Mouse (Mus musculus) lung, postnatal 25 days (tissue): ENCODE data around the gene Slc25a42.

Experiments used
- DNase-seq: peaks from one replicate; pipeline ENCODE4 v3.0.0; 2022; ENCODE audit warnings: low spot score

Slc25a42 gene

GRCm38 (mm10) chr8:70171240-70171639 lies 40.9 kb downstream of the Slc25a42 start:
- DNase-seq: no peak

GRCm38 (mm10) chr8:70170748-70171147 lies 41.4 kb downstream of the Slc25a42 start:
- DNase-seq: no peak

- DNase-seq: no peak
These were observed 42.0 kb downstream of the Slc25a42 start for GRCm38 (mm10) chr8:70170116-70170515.

- DNase-seq: peak; percentile 56
These were observed 45.5 kb downstream of the Slc25a42 start for GRCm38 (mm10) chr8:70166504-70167110.

DNA sequence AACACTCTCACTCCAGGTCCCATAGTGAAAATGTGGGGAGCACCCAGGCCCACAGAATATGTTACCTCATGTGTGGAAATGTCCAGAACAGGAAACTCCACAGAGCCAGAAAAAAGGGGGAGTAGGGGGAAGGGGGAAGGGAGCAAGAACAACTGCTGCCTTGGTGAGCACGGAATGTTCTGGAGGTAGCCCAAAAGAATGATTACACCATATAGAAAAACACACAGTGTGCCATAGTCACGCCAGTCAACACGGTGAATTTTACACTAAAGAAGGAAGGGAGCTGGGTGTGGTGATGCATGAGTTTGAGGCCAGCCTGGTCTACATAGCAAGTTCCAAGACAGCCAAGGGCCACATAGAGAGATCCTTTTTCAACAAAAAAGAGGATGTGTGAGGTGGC lies 48.8 kb downstream of the Slc25a42 start:
- no peak for DNase-seq

DNA sequence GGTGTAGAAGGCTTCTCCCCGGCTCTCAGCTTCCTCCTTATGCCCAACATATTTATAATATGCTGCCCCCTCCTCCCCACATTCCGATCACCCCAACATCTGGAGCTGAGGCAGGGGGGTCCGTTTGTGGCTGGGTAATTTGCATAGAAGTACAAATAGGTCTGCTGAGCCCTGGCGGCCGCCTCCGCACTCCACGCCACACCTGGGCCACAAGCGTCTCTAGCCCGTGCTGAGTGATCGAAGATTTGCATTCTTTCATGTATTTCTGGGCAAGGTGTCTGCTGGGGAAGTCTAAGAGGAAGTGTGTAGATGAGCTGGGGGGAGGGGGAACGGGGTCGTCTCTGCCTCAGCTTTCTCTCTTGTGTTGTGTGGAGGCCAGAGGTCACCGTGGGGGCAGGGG lies 52.1 kb downstream of the Slc25a42 start:
- DNase-seq: peak; percentile 23

DNA sequence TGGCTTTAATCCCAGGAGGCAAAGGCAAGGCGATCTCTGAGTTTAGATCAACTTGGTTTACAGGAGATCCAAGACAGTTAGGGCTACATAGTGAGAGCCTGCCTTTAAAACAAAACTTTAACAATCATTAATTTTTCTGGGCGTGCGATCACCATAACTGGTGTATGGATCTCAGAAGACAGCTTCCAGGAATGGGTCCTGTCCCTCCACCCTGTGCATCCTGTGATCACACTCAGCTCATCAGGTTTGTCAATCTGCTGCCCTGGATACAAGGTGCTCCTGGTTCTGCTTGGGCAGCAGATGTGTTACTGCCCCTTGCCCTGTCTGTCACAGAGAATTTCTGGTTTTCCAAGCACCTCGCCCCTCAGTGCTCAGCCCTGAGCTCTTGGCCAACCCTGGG lies 52.9 kb downstream of the Slc25a42 start:
- DNase-seq: no peak

DNA sequence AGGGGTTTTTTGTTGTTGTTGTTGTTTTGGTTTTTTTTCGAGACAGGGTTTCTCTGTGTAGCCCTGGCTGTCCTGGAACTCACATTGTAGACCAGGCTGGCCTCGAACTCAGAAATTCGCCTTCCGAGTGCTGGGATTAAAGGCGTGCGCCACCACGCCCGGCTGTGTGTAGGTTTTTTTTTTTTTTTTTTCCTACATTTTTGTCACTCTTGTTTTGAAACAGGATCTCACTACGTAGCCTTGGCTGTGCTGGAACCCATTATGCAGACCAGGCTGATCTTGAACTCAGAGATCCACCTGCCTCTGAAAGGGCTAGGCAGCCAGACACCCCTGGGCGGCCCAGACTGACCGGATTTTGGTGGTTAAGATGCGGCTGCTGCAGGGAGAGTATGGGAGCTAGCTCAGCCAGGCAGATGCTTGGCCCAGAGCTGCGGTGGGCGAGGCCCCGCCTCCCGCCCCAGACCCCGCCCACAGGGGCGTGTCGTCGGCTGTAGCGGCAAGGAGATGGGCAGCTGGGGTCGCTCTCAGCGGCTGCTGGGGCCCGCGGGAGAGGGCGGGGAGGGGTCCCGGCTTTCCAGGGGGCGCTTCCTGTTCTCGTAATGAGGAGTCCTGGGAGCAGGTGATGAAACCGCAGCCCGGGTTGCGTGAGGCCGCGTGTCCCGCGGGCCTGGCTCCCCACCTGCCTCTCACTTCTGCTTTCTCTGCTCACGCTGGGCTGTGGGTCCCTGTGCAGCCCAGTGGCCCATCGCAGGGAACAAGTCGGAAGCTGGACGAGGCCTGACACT lies 53.8 kb downstream of the Slc25a42 start:
- peak; percentile 44 for DNase-seq

DNA sequence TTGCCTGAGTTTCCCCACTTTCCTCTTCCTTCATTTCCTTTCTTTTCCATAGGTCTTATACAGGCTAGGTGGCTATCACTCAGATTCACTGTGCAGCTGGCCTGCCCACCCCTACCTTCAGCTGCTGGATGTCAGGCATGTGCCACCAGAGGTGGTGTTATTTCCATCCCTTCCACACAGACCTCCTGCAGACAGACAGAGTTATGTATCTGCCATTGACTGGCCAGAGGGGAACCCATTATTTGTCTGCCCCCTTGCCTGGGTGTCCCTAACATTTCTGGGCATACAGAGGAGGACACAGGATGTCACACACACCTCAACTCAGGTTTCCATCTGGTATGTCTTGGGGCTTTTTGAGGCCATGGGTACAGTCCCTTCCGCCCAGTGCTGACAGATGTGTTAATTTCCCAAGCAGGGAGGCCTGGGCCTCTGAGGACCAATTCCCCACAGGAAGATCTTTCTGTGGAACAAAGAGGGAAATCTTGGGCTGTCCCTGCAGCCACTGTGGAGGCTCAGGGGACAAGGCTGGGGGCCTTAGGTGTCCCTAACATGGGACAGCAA lies 54.8 kb downstream of the Slc25a42 start:
- DNase-seq: no peak

- DNase-seq: peak; percentile 73
These were observed 59.4 kb downstream of the Slc25a42 start for GRCm38 (mm10) chr8:70152537-70153257.

DNA sequence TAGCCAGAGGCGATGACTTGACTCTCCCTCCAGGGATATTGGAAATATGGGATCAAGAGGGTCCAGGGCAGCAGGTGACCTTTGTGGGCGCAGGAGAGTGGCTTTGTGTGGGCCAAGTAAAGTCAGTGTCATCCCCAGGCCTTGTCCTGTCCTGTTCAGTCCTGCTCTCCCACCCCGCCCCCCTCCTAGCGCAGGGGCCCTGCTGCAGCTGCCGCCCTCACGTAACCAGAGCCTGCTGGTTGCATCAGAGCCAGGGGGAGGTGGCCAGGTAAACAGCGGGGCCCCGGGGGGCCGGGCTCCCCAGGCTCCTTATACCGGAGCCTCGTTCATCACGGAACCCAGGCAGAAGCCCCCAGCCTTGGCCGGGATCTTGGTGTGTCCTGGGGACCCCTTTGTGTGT lies 61.9 kb downstream of the Slc25a42 start:
- no peak for DNase-seq

- no peak for DNase-seq
These were observed 64.2 kb downstream of the Slc25a42 start for GRCm38 (mm10) chr8:70147678-70148607.

GRCm38 (mm10) chr8:70139981-70140380 lies 72.1 kb downstream of the Slc25a42 start:
- no peak for DNase-seq

GRCm38 (mm10) chr8:70139026-70139857 lies 72.9 kb downstream of the Slc25a42 start, which contains the start of the genes Rfxank, Borcs8 and Mef2b:
Gene Rfxank, minus strand, starts transcription at chr8:70139154.
Gene Borcs8, plus strand, starts transcription at chr8:70139499.
Gene Mef2b, plus strand, starts transcription at chr8:70139711.
- DNase-seq: peak; percentile 99

DNA sequence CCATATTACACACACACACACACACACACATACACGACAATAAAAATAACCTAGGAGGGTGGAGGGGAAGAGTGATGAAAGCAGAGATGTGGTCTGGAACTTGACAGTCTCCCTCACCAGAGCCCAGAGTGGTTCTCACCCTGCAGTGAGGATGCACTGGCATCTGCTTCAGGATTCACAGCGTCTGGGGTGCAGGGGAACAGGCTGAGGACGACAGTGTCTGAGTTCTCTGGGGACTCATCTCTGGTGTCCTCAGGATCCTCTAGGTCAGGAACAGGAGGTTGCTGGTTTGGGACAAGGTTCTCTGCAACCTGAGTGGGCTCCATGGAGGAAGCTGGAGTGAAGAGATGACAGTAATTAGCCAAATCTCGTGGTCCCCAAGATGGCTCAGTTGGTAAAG lies 74.2 kb downstream of the Slc25a42 start:
- DNase-seq: no peak

DNA sequence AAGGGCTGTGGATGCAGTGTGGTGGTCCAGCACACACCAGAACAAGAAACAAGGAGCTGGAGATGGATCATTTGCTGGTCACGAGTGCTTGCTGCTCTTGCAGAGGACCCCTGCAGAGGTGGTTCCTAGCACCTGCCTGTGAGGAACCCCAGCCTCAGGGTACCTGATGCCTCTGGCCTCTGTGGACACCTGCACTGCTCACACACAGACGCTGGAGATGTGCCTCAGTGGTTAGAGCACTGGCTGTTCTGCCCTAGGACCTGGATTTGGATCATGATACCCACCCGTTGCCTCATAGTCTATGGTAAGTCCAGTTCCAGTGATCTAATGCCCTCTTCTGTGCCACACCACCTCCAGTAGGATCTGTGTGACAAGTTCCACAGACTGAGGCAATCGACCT lies 75.5 kb downstream of the Slc25a42 start:
- no peak for DNase-seq

DNA sequence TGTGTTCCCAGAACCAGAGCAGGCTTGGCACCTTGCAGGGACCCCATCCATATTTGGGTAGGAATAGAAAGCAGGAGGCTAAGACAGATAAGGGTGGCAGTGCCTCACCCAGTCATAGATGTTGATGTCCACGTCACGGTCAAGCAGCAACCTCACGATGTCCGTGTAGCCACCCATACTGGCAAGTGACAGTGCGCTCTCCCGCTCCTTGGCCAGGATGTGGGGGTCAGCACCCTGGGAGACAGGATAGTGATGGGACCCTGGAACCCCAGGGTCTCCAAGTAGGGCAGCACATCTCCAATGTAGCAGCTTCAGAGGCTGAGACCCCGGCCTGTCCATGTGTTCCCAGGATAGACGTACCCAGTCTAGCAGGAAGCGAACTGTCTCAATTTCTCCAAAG lies 77.2 kb downstream of the Slc25a42 start:
- DNase-seq: no peak
